Mouse (Mus musculus) retina, adult 2 months (tissue): ENCODE data around the gene Zdhhc9.

Experiments used
- DNase-seq: peaks from one replicate; pipeline ENCODE4 v3.0.0-alpha.2; 2012; ENCODE audit warnings: low read depth, low spot score

Zdhhc9 gene

GRCm38 (mm10) chrX:48126903-48127476 is 81.7 kb downstream of the Zdhhc9 start:
- no peak for DNase-seq

- peak; percentile 9 for DNase-seq
Observed at GRCm38 (mm10) chrX:48124132-48125071, 84.3 kb downstream of the Zdhhc9 start.
